In genomic region chr17:4993497-4993839, GRCm38 (mm10) we compare ENCODE assay signal across 8 mouse cellular contexts. TPM values are rescaled to one million over a fixed set of nuclear protein-coding genes. Genes with fewer than 3 reads are reported as not detected.
DNase-seq lines count a peak whose midpoint lies in the region; ATAC-seq and TF ChIP-seq lines count a peak whose summit lies in the region.

No protein-coding gene starts in this region.

- no peaks in the 10 kb centered on the region for H3K36me3 ChIP-seq in erythroblast, embryonic 14.5 days (ENCODE audit: control insufficient read depth)
- no peaks in the 10 kb centered on the region for H3K36me3 ChIP-seq in thymus, adult 2 months (ENCODE audit: control insufficient read depth, insufficient read depth, low read length)
- no peaks in the 10 kb centered on the region for H3K36me3 ChIP-seq in liver, embryonic 14.5 days (replicated peaks; ENCODE audit: control insufficient read depth, insufficient read depth, low read depth)

- peak overlapping the region; percentile 89 for H3K4me3 ChIP-seq in erythroblast, embryonic 14.5 days (replicated peaks)
- peak overlapping the region; percentile 52 for H3K4me3 ChIP-seq in thymus, adult 2 months (ENCODE audit: control insufficient read depth, insufficient read depth, low read length)
- H3K4me3 ChIP-seq in liver, embryonic 14.5 days (ENCODE audit: insufficient read depth in 1 of 2, low read depth in 2 of 2, low read length in 2 of 2), result peak overlapping the region; percentile 59 to 97

- 21% methylated on average over 9 of the region's 9 CpGs for WGBS in thymus, adult 2 months
- 8% methylated on average over 9 of the region's 9 CpGs for WGBS in liver, embryonic 14.5 days (ENCODE audit: insufficient replicate concordance)

- TF ChIP-seq POLR2A in thymus, adult 2 months (IDR thresholded peaks at IDR 0.05; ENCODE audit: control insufficient read depth, extremely low read depth, insufficient read depth, low read length, poor library complexity), result no peak

- H3K4me2 ChIP-seq in liver, embryonic 14.5 days (ENCODE audit: low read depth), result peak overlapping the region; percentile 94

- DNase-seq in thymus, adult 2 months, result no peak
- no peak for DNase-seq in thymus, postnatal 0 days (ENCODE audit: low spot score)
- no peak for DNase-seq in liver, embryonic 14.5 days (ENCODE audit: low read depth in 3 of 3, low spot score in 3 of 3)
- DNase-seq in layer of hippocampus, postnatal 25 days (ENCODE audit: extremely low spot score in 1 of 2, low spot score in 1 of 2), result no peak
- DNase-seq in layer of hippocampus, adult 9-10 months (ENCODE audit: low spot score), result no peak

- no peaks in the 10 kb centered on the region for H3K27me3 ChIP-seq in erythroblast, embryonic 14.5 days (ENCODE audit: control insufficient read depth)
- H3K27me3 ChIP-seq in thymus, adult 2 months (ENCODE audit: control insufficient read depth, insufficient read depth, low read length), result no peaks in the 10 kb centered on the region
- H3K27me3 ChIP-seq in liver, embryonic 14.5 days (ENCODE audit: control insufficient read depth, insufficient read depth, low read length), result no peaks in the 10 kb centered on the region

- H3K4me1 ChIP-seq in erythroblast, embryonic 14.5 days (ENCODE audit: control insufficient read depth), result peaks cover 30% of the 10 kb centered on the region
- peaks cover 4% of the 10 kb centered on the region; the same call in 1 of the 2 replicates for H3K4me1 ChIP-seq in thymus, adult 2 months (replicated peaks; ENCODE audit: control insufficient read depth, insufficient read depth, low read length)
- H3K4me1 ChIP-seq in liver, embryonic 14.5 days (replicated peaks; ENCODE audit: control insufficient read depth in 2 of 2, insufficient read depth in 2 of 2, low read length in 1 of 2), result peaks cover 6 to 10% of the 10 kb centered on the region in 2 experiments; a peak in 3 of 4 replicates

- TF ChIP-seq CTCF in thymus, adult 2 months (IDR thresholded peaks at IDR 0.05; ENCODE audit: borderline replicate concordance, control insufficient read depth, extremely low read depth, insufficient read depth, low read length, poor library complexity), result no peak
- TF ChIP-seq CTCF in liver, embryonic 14.5 days (IDR thresholded peaks at IDR 0.05; ENCODE audit: low read depth), result no peak

- H3K9me3 ChIP-seq in erythroblast, embryonic 14.5 days (ENCODE audit: control insufficient read depth, low read length), result no peaks in the 10 kb centered on the region
- H3K9me3 ChIP-seq in liver, embryonic 14.5 days (ENCODE audit: control insufficient read depth, low read length), result no peaks in the 10 kb centered on the region

- H3K9ac ChIP-seq in liver, embryonic 14.5 days (replicated peaks), result peak overlapping the region; percentile 99

- H3K27ac ChIP-seq in thymus, adult 2 months (ENCODE audit: control insufficient read depth, insufficient read depth, low read length), result peak overlapping the region; percentile 81
- peak overlapping the region; percentile 73 for H3K27ac ChIP-seq in liver, embryonic 14.5 days

- no peak for ATAC-seq in erythroblast, adult 5-6 weeks (replicated peaks; ENCODE audit: low FRiP score, poor library complexity, severe bottlenecking)
- no peak for ATAC-seq in liver, embryonic 14.5 days (ENCODE audit: insufficient read depth)
- no peak for ATAC-seq in inflammation-experienced regulatory T-cells, adult 6 months

- no peak for TF ChIP-seq EP300 in liver, embryonic 14.5 days (IDR thresholded peaks at IDR 0.05; ENCODE audit: low read depth)

RNA-seq across cellular contexts. Expression of gene Arid1b, which starts 0.7 kb away (rescaled TPM):
- 1.5 and 2.6 TPM in 2 replicates for polyA plus RNA-seq in erythroblast, embryonic 14.5 days (2012)
- 6.9 and 8.1 TPM in 2 replicates for total RNA-seq in erythroblast, adult 5-6 weeks (2015; ENCODE audit: low replicate concordance)
- 5.0 and 6.1 TPM in 2 replicates for total RNA-seq in erythroblast, adult 5-6 weeks (2017; ENCODE audit: low replicate concordance)
- polyA plus RNA-seq in thymus, adult 2 months (2012; rRNA removed), result 99.0 and 142 TPM in 2 replicates
- 10.9 and 12.6 TPM in 2 replicates for polyA plus RNA-seq in thymus, postnatal 0 days (2015; fragmentation: Nextera tagmentation; extraction: Ambion mirVana)
- polyA plus RNA-seq in liver, embryonic 14.5 days (2012; rRNA removed), result 2.3 and 2.6 TPM in 2 replicates
- 2.9 and 3.1 TPM in 2 replicates for polyA plus RNA-seq in liver, embryonic 14.5 days (2014; fragmentation: Nextera tagmentation; extraction: Ambion mirVana)
- polyA plus RNA-seq in inflammation-experienced regulatory T-cells, adult 6 months (2017; shearing (Covaris generic)), result 10 to 100 TPM; 11.1 to 14.1 (median 12.2) TPM
- total RNA-seq in layer of hippocampus, postnatal 25 days (2021), result 100 to 1,000 TPM in 1 of 2 experiments, 10 to 100 TPM in 1; 86.8 to 102 TPM
